Mouse (Mus musculus): ENCODE data around the gene Nradd.

The Nradd gene

GRCm38 (mm10) chr9:110624361-110625166 is at the start of gene Nradd:
Gene Nradd (minus strand): TSS chr9:110624452.
- ChIA-PET POLR2A (interaction anchor here in 3 of 4 experiments (0.5 to 2.9 kb wide), 68 partner anchors 8 to 647 kb away, joined by 3 to 31 read pairs (median 3); partner anchors contain the start of genes Nbeal2 (in 3 of the 3), Ptpn23 (in 3 of the 3), Ccdc12 (in 2 of the 3) and Kif9 (in 2 of the 3)), CTCF (interaction anchor here in 3 of 4 experiments (0.5 to 2.9 kb wide), 23 partner anchors 8 to 732 kb away, joined by 3 to 13 read pairs (median 4); partner anchors contain the start of genes Kif9 (in 1 of the 3) and Scap (in 1 of the 3))

GRCm38 (mm10) chr9:110673107-110673752 is 49.0 kb upstream of the Nradd start:
- CTCF ChIA-PET: interaction anchor here in 3 of 4 experiments (0.7 to 2.3 kb wide), 10 partner anchors 8 to 126 kb away, joined by 3 to 17 read pairs (median 4); no protein-coding TSS in a partner anchor
- POLR2A ChIA-PET: interaction anchor here in 3 of 4 experiments (0.9 to 2.7 kb wide), 8 partner anchors 12 to 47 kb away, joined by 3 to 16 read pairs (median 4); partner anchors contain the start of genes Ccdc12 (in 2 of the 3) and Nbeal2 (in 2 of the 3)

- POLR2A ChIA-PET: interaction anchor here in 3 of 4 experiments (0.9 to 3.4 kb wide), 12 partner anchors 9 to 135 kb away, joined by 3 to 16 read pairs (median 4); partner anchors contain the start of genes Ccdc12 (in 2 of the 3) and Nbeal2 (in 2 of the 3)
- CTCF ChIA-PET: interaction anchor here (0.6 to 3.1 kb wide), 15 partner anchors 9 to 127 kb away, joined by 3 to 17 read pairs (median 4); no protein-coding TSS in a partner anchor
Measured at GRCm38 (mm10) chr9:110672462-110673106, 48.3 kb upstream of the Nradd start.

GRCm38 (mm10) chr9:110669785-110670184 is 45.5 kb upstream of the Nradd start:
- POLR2A ChIA-PET: interaction anchor here in 2 of 4 experiments (0.8 to 3.4 kb wide), 8 partner anchors 8 to 16 kb away, joined by 3 to 15 read pairs (median 6); partner anchors contain the start of gene Ccdc12 (in 1 of the 2)

GRCm38 (mm10) chr9:110668601-110669293 is 44.5 kb upstream of the Nradd start:
- CTCF ChIA-PET: interaction anchor here in 1 of 4 experiments (2.1 kb wide), 1 partner anchor 16 kb away, joined by 7 read pairs; no protein-coding TSS in a partner anchor
- POLR2A ChIA-PET: interaction anchor here in 3 of 4 experiments (0.6 to 3.3 kb wide), 5 partner anchors 8 to 565 kb away, joined by 3 to 15 read pairs (median 5); no protein-coding TSS in a partner anchor

More at GRCm38 (mm10) chr9:110669785-110670184, 45.5 kb upstream of the Nradd start:
- CTCF ChIA-PET: interaction anchor here in 2 of 4 experiments (1.2 to 3.1 kb wide), 3 partner anchors 15 to 40 kb away, joined by 3 to 10 read pairs (median 7); no protein-coding TSS in a partner anchor

GRCm38 (mm10) chr9:110667219-110667836 is 43.1 kb upstream of the Nradd start:
- ChIA-PET CTCF (interaction anchor here in 2 of 4 experiments (1.3 to 1.6 kb wide), 2 partner anchors 36 to 42 kb away, joined by 4 read pairs; no protein-coding TSS in a partner anchor), POLR2A (interaction anchor here in 3 of 4 experiments (0.6 to 3.4 kb wide), 15 partner anchors 9 to 209 kb away, joined by 3 to 45 read pairs (median 4); partner anchors contain the start of genes Ccdc12 (in 2 of the 3), Nbeal2 (in 2 of the 3) and Nradd (in 1 of the 3))

- ChIA-PET CTCF (interaction anchor here (0.6 to 1.6 kb wide), 6 partner anchors 9 to 205 kb away, joined by 3 to 4 read pairs (median 3); no protein-coding TSS in a partner anchor), POLR2A (interaction anchor here in 3 of 4 experiments (0.6 to 3.4 kb wide), 29 partner anchors 8 to 810 kb away, joined by 3 to 45 read pairs (median 4); partner anchors contain the start of genes Ccdc12 (in 3 of the 3), Nbeal2 (in 3 of the 3), Lrrc2 (in 1 of the 3) and Nradd (in 1 of the 3))
Measured at GRCm38 (mm10) chr9:110666374-110666773, 42.1 kb upstream of the Nradd start.

GRCm38 (mm10) chr9:110665912-110666311 is 41.7 kb upstream of the Nradd start:
- ChIA-PET CTCF (interaction anchor here in 3 of 4 experiments (0.6 to 1.6 kb wide), 5 partner anchors 9 to 205 kb away, joined by 3 to 4 read pairs (median 3); no protein-coding TSS in a partner anchor), POLR2A (interaction anchor here in 3 of 4 experiments (0.6 to 3.4 kb wide), 28 partner anchors 8 to 810 kb away, joined by 3 to 45 read pairs (median 4); partner anchors contain the start of genes Ccdc12 (in 3 of the 3), Nbeal2 (in 3 of the 3) and Lrrc2 (in 1 of the 3))

- ChIA-PET POLR2A (interaction anchor here in 1 of 4 experiments (0.7 to 1.4 kb wide), 3 partner anchors 8 to 15 kb away, joined by 3 to 4 read pairs (median 3); no protein-coding TSS in a partner anchor), CTCF (interaction anchor here in 2 of 4 experiments (0.9 to 1.6 kb wide), 2 partner anchors 10 kb away, joined by 3 to 6 read pairs; no protein-coding TSS in a partner anchor)
Measured at GRCm38 (mm10) chr9:110662844-110663243, 38.6 kb upstream of the Nradd start.

- POLR2A ChIA-PET: interaction anchor here in 3 of 4 experiments (0.6 to 2.9 kb wide), 16 partner anchors 9 to 399 kb away, joined by 3 to 15 read pairs (median 4); partner anchors contain the start of gene Nradd (in 1 of the 3)
- CTCF ChIA-PET: interaction anchor here in 3 of 4 experiments (0.6 to 2.1 kb wide), 6 partner anchors 11 to 90 kb away, joined by 3 to 13 read pairs (median 4); no protein-coding TSS in a partner anchor
Measured at GRCm38 (mm10) chr9:110660856-110661612, 36.8 kb upstream of the Nradd start.

GRCm38 (mm10) chr9:110660208-110660607 is 36.0 kb upstream of the Nradd start:
- ChIA-PET POLR2A (interaction anchor here in 3 of 4 experiments (0.6 to 2.9 kb wide), 11 partner anchors 8 to 400 kb away, joined by 3 to 15 read pairs (median 4); partner anchors contain the start of gene Nradd (in 2 of the 3)), CTCF (interaction anchor here in 3 of 4 experiments (0.6 to 2.1 kb wide), 7 partner anchors 11 to 115 kb away, joined by 3 to 13 read pairs (median 4); no protein-coding TSS in a partner anchor)

GRCm38 (mm10) chr9:110659521-110659920 is 35.3 kb upstream of the Nradd start:
- CTCF ChIA-PET: interaction anchor here in 2 of 4 experiments (0.6 to 2.1 kb wide), 3 partner anchors 11 to 23 kb away, joined by 3 to 13 read pairs (median 9); no protein-coding TSS in a partner anchor
- POLR2A ChIA-PET: interaction anchor here in 2 of 4 experiments (0.9 to 2.9 kb wide), 5 partner anchors 11 to 98 kb away, joined by 3 to 15 read pairs (median 4); partner anchors contain the start of gene Nradd (in 1 of the 2)

- ChIA-PET POLR2A (interaction anchor here in 3 of 4 experiments (0.7 to 5.8 kb wide), 13 partner anchors 8 to 229 kb away, joined by 3 to 45 read pairs (median 4); no protein-coding TSS in a partner anchor), CTCF (interaction anchor here in 1 of 4 experiments (0.6 kb wide), 1 partner anchor 432 kb away, joined by 4 read pairs; no protein-coding TSS in a partner anchor)
Measured at GRCm38 (mm10) chr9:110657474-110658078, 33.3 kb upstream of the Nradd start.
